In genomic region chr19:6485059-6485630, GRCm38 (mm10) we compare ENCODE assay signal across 21 mouse cellular contexts. TPM values are rescaled to one million over a fixed set of nuclear protein-coding genes. Genes with fewer than 3 reads are reported as not detected.
DNase-seq lines count a peak whose midpoint lies in the region; ATAC-seq and TF ChIP-seq lines count a peak whose summit lies in the region.
"Had no signal": no experiment of that assay in that cellular context is flagged by ENCODE, and none has a peak within 500 bp of the region (broad histone marks: within the 10 kb centered on the region; RNA-seq: fewer than 3 reads in every experiment).

No protein-coding gene starts in this region.

- no peak overlapping the region for H3K9ac ChIP-seq in liver, postnatal 0 days (replicated peaks)
- H3K9ac ChIP-seq: forebrain, embryonic 15.5 days; heart, embryonic 13.5 days; hindbrain, embryonic 15.5 days had no signal

- H3K36me3 ChIP-seq in liver, postnatal 0 days (replicated peaks; ENCODE audit: insufficient read depth, low read length), result no peaks in the 10 kb centered on the region
- H3K36me3 ChIP-seq: heart, embryonic 13.5 days had no signal

- TF ChIP-seq POLR2A in olfactory bulb, adult 2 months (IDR thresholded peaks at IDR 0.05; ENCODE audit: insufficient read depth, low read depth, low read length), result no peak

- peaks cover 24% of the 10 kb centered on the region for H3K4me1 ChIP-seq in olfactory bulb, adult 2 months (ENCODE audit: control insufficient read depth, insufficient read depth, low read length)
- H3K4me1 ChIP-seq in liver, postnatal 0 days (ENCODE audit: insufficient read depth), result no peaks in the 10 kb centered on the region
- H3K4me1 ChIP-seq: heart, embryonic 13.5 days had no signal

- ATAC-seq in liver, postnatal 0 days, result no peak
- ATAC-seq: forebrain, embryonic 15.5 days; intestine, postnatal 0 days had no signal

- no peak for TF ChIP-seq EP300 in liver, postnatal 0 days (IDR thresholded peaks at IDR 0.05; ENCODE audit: low read depth)

- H3K4me3 ChIP-seq in olfactory bulb, adult 2 months (ENCODE audit: insufficient read depth, low read depth, low read length), result no peak overlapping the region
- H3K4me3 ChIP-seq in liver, postnatal 0 days (ENCODE audit: low read depth, low read length), result no peak overlapping the region
- H3K4me3 ChIP-seq: forebrain, embryonic 15.5 days; heart, embryonic 13.5 days; hindbrain, embryonic 15.5 days had no signal

- H3K4me2 ChIP-seq in liver, postnatal 0 days (ENCODE audit: low read depth, low read length), result no peak overlapping the region
- H3K4me2 ChIP-seq: forebrain, embryonic 15.5 days; heart, embryonic 13.5 days; hindbrain, embryonic 15.5 days had no signal

- no peaks in the 10 kb centered on the region for H3K9me3 ChIP-seq in liver, postnatal 0 days (ENCODE audit: low read length)
- H3K9me3 ChIP-seq: forebrain, embryonic 15.5 days; heart, embryonic 13.5 days; hindbrain, embryonic 15.5 days had no signal

- no peak for TF ChIP-seq CTCF in olfactory bulb, adult 2 months (IDR thresholded peaks at IDR 0.05; ENCODE audit: insufficient read depth, low read depth, low read length)
- TF ChIP-seq CTCF in liver, postnatal 0 days (IDR thresholded peaks at IDR 0.05; ENCODE audit: low read depth), result no peak

- H3K27ac ChIP-seq in olfactory bulb, adult 2 months (ENCODE audit: insufficient read depth, low read depth, low read length), result peak overlapping the region; percentile 21; the same call in 1 of the 2 replicates
- H3K27ac ChIP-seq in liver, postnatal 0 days (ENCODE audit: low read depth), result no peak overlapping the region
- H3K27ac ChIP-seq: forebrain, embryonic 15.5 days; heart, embryonic 13.5 days; hindbrain, embryonic 15.5 days had no signal

- H3K27me3 ChIP-seq in liver, postnatal 0 days (ENCODE audit: insufficient read depth, low read length), result peaks cover 8% of the 10 kb centered on the region
- H3K27me3 ChIP-seq: forebrain, embryonic 15.5 days; hindbrain, embryonic 15.5 days had no signal

- WGBS in olfactory bulb, adult 2 months, result 67% methylated on average over 13 of the region's 13 CpGs
- WGBS in liver, postnatal 0 days (ENCODE audit: insufficient replicate concordance), result 57% methylated on average over 13 of the region's 13 CpGs

- DNase-seq in cerebellum, postnatal 25 days, result peak; percentile 14 to 30
- DNase-seq in cerebellum, postnatal 14 days, result no peak
- peak; percentile 52 for DNase-seq in adrenal gland, adult 8-10 months
- DNase-seq in adrenal gland, postnatal 14 days, result peak; percentile 75
- DNase-seq in lung, postnatal 25 days (ENCODE audit: low spot score), result no peak
- no peak for DNase-seq in liver, postnatal 0 days
- DNase-seq: cerebellum, adult 9-11 months; gastrocnemius, postnatal 36 days; heart, adult 11 months; heart, postnatal 36 days; kidney, adult 9 months had no signal

RNA-seq across cellular contexts. Expression of gene Slc22a12, which starts 57.7 kb away (rescaled TPM):
- under 1 TPM in 1 of 4 experiments, not detected in 3; 0.31 TPM for total RNA-seq in adrenal gland, adult 8-10 months (2022)
- total RNA-seq in adrenal gland, postnatal 14 days (2021), result 0.64 TPM in 1 of 2 replicates, not detected in the other
- polyA plus RNA-seq in olfactory bulb, adult 2 months (2012; ENCODE audit: insufficient read depth, insufficient read length, low replicate concordance, missing spikeins), result not detected in 2 replicates
- polyA plus RNA-seq in liver, postnatal 0 days (2015; fragmentation: Nextera tagmentation; extraction: Ambion mirVana), result not detected in 2 replicates
- total RNA-seq: ES-E14; gastrocnemius, adult 8-10 months; gastrocnemius, postnatal 36 days; heart, postnatal 36 days had no signal
- polyA plus RNA-seq: embryonic facial prominence, embryonic 14.5 days; forebrain, embryonic 15.5 days; heart, embryonic 13.5 days; heart, postnatal 0 days; hindbrain, embryonic 11.5 days; hindbrain, embryonic 15.5 days; intestine, postnatal 0 days had no signal

Comparison
In these comparisons a context has a peak if more than half of its experiments do, and no peak if none do; other contexts are left out.
1. DNase-seq: peak in cerebellum, postnatal 25 days (2 of 2), adrenal gland, adult 8-10 months (single experiment) and adrenal gland, postnatal 14 days (single experiment); none in cerebellum, postnatal 14 days (0 of 2), lung, postnatal 25 days (single experiment) and liver, postnatal 0 days (single experiment).